Mouse (Mus musculus): ENCODE measurements at regions not wholly inside any gene's neighbourhood (a gene's known extent, or its start where the extent isn't known, plus 50 kb on each side); places are given as distances from the start of the nearest gene placed in this dataset.

- Histone ChIP-seq H3K9ac (ENCODE audit: insufficient read depth, low read depth, low read length, poor library complexity, severe bottlenecking) (no peak overlapping the region), H3K36me3 (ENCODE audit: control insufficient read depth, insufficient read depth, low read length, poor library complexity, severe bottlenecking) (no peaks in the 10 kb centered on the region), H3K9me3 (ENCODE audit: control insufficient read depth, insufficient read depth, low read depth, low read length) (no peaks in the 10 kb centered on the region), H3K4me3 (ENCODE audit: insufficient read depth in 1 of 2, low read depth in 1 of 2, low read length in 2 of 2, poor library complexity in 1 of 2, severe bottlenecking in 1 of 2) (no peak overlapping the region), H3K27ac (ENCODE audit: insufficient read depth, low read depth, low read length, poor library complexity, severe bottlenecking) (no peak overlapping the region), H3K4me1 (ENCODE audit: control insufficient read depth in 2 of 2, insufficient read depth in 2 of 2, low read length in 2 of 2, poor library complexity in 1 of 2) (peaks cover 0 to 9% of the 10 kb centered on the region in 2 experiments; a peak in 1 of 4 replicates)
- DNase-seq (ENCODE audit: low read depth, low spot score): no peak
- in situ Hi-C loops (cut with MboI; ENCODE audit: low sequenced_read_pairs in 2 of 2, unreplicated experiment in 2 of 2): no loop called here
- TF ChIP-seq HCFC1 (IDR thresholded peaks at IDR 0.05; ENCODE audit: borderline replicate concordance, insufficient read depth, low read length): no peak
- TF ChIP-seq ZNF384 (IDR thresholded peaks at IDR 0.05; ENCODE audit: low read depth, low read length): no peak
- no peak for TF ChIP-seq CHD2 (IDR thresholded peaks at IDR 0.05; ENCODE audit: low read depth, low read length)
- TF ChIP-seq ZC3H11A (IDR thresholded peaks at IDR 0.05; ENCODE audit: borderline replicate concordance, low read depth, low read length): no peak
- TF ChIP-seq MAFK (IDR thresholded peaks at IDR 0.05; ENCODE audit: insufficient read depth, low read depth, low read length): no peak
These were observed 98.8 kb downstream of the Efnb2 start for GRCm38 (mm10) chr8:8562268-8562667.

DNA sequence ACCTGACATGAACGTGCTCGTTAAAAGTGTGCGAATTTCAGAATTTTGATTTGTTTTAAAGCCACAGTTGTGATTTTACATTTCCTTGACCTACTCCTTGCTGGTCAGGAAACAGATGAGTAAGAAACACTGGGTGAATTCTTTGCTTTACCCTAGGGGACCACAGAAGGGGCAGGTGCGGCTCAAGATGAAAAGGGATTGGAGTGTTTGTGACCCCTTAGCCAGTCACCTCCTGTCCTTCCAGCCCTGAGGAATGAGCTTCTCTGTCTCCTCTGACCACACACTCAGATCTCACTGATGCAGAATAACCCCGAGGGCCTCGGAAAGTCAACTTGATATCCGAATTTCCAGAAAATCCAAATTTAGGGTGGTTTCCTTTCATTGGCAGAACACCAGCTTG, 103.0 kb downstream of the Efnb2 start:
- Histone ChIP-seq H3K4me3 (ENCODE audit: insufficient read depth in 1 of 2, low read depth in 1 of 2, low read length in 2 of 2, poor library complexity in 1 of 2, severe bottlenecking in 1 of 2) (no peak overlapping the region), H3K9me3 (ENCODE audit: control insufficient read depth, insufficient read depth, low read depth, low read length) (no peaks in the 10 kb centered on the region), H3K27ac (ENCODE audit: insufficient read depth, low read depth, low read length, poor library complexity, severe bottlenecking) (no peak overlapping the region), H3K36me3 (ENCODE audit: control insufficient read depth, insufficient read depth, low read length, poor library complexity, severe bottlenecking) (no peaks in the 10 kb centered on the region), H3K4me1 (ENCODE audit: control insufficient read depth in 2 of 2, insufficient read depth in 2 of 2, low read length in 2 of 2, poor library complexity in 1 of 2) (peaks cover 0 to 9% of the 10 kb centered on the region in 2 experiments; a peak in 1 of 4 replicates), H3K9ac (ENCODE audit: insufficient read depth, low read depth, low read length, poor library complexity, severe bottlenecking) (no peak overlapping the region)
- in situ Hi-C loops (cut with MboI; ENCODE audit: low sequenced_read_pairs in 2 of 2, unreplicated experiment in 2 of 2): no loop called here
- TF ChIP-seq ZNF384 (IDR thresholded peaks at IDR 0.05; ENCODE audit: low read depth, low read length) (no peak), CHD2 (IDR thresholded peaks at IDR 0.05; ENCODE audit: low read depth, low read length) (no peak)
- no peak for DNase-seq (ENCODE audit: low read depth, low spot score)

DNA sequence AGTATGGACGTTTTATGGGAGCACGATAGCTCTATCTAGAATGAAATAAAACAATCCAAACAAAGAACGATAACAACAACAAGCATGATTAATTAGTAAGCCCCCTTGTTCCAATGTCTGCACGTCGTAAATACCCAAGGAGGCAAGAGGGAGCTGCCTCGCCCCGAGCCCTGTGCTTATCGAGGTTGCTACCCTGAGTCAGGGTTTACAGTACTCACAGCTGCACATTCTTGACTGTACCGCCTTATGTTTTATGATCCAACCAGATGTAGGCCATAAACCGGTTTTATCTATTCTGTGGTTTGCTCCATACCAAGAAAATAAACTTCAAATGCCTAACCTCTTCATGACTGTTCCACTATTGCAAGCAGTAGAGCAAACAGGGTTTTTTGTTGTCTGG, 104.9 kb downstream of the Efnb2 start:
- in situ Hi-C loops (cut with MboI; ENCODE audit: low sequenced_read_pairs in 2 of 2, unreplicated experiment in 2 of 2): no loop called here
- Histone ChIP-seq H3K4me3 (ENCODE audit: insufficient read depth in 1 of 2, low read depth in 1 of 2, low read length in 2 of 2, poor library complexity in 1 of 2, severe bottlenecking in 1 of 2) (no peak overlapping the region), H3K4me1 (ENCODE audit: control insufficient read depth in 2 of 2, insufficient read depth in 2 of 2, low read length in 2 of 2, poor library complexity in 1 of 2) (peaks cover 0 to 9% of the 10 kb centered on the region in 2 experiments; a peak in 1 of 4 replicates), H3K27ac (ENCODE audit: insufficient read depth, low read depth, low read length, poor library complexity, severe bottlenecking) (no peak overlapping the region), H3K36me3 (ENCODE audit: control insufficient read depth, insufficient read depth, low read length, poor library complexity, severe bottlenecking) (no peaks in the 10 kb centered on the region), H3K9ac (ENCODE audit: insufficient read depth, low read depth, low read length, poor library complexity, severe bottlenecking) (no peak overlapping the region), H3K9me3 (ENCODE audit: control insufficient read depth, insufficient read depth, low read depth, low read length) (no peaks in the 10 kb centered on the region)
- no peak for TF ChIP-seq MAFK (IDR thresholded peaks at IDR 0.05; ENCODE audit: insufficient read depth, low read depth, low read length)
- no peak for DNase-seq (ENCODE audit: low read depth, low spot score)

GRCm38 (mm10) chr8:8554691-8555090, 106.4 kb downstream of the Efnb2 start:
- Histone ChIP-seq H3K4me3 (ENCODE audit: insufficient read depth in 1 of 2, low read depth in 1 of 2, low read length in 2 of 2, poor library complexity in 1 of 2, severe bottlenecking in 1 of 2) (no peak overlapping the region), H3K9ac (ENCODE audit: insufficient read depth, low read depth, low read length, poor library complexity, severe bottlenecking) (no peak overlapping the region), H3K36me3 (ENCODE audit: control insufficient read depth, insufficient read depth, low read length, poor library complexity, severe bottlenecking) (no peaks in the 10 kb centered on the region), H3K27ac (ENCODE audit: insufficient read depth, low read depth, low read length, poor library complexity, severe bottlenecking) (no peak overlapping the region), H3K4me1 (ENCODE audit: control insufficient read depth in 2 of 2, insufficient read depth in 2 of 2, low read length in 2 of 2, poor library complexity in 1 of 2) (peaks cover 0 to 2% of the 10 kb centered on the region in 2 experiments; a peak in 1 of 4 replicates), H3K9me3 (ENCODE audit: control insufficient read depth, insufficient read depth, low read depth, low read length) (no peaks in the 10 kb centered on the region)
- no peak for TF ChIP-seq ZNF384 (IDR thresholded peaks at IDR 0.05; ENCODE audit: low read depth, low read length)
- no peak for TF ChIP-seq ZC3H11A (IDR thresholded peaks at IDR 0.05; ENCODE audit: borderline replicate concordance, low read depth, low read length)
- TF ChIP-seq MAFK (IDR thresholded peaks at IDR 0.05; ENCODE audit: insufficient read depth, low read depth, low read length): no peak
- TF ChIP-seq HCFC1 (IDR thresholded peaks at IDR 0.05; ENCODE audit: borderline replicate concordance, insufficient read depth, low read length): no peak
- no peak for TF ChIP-seq CHD2 (IDR thresholded peaks at IDR 0.05; ENCODE audit: low read depth, low read length)
- DNase-seq (ENCODE audit: low read depth, low spot score): no peak
- in situ Hi-C loops (cut with MboI; ENCODE audit: low sequenced_read_pairs in 2 of 2, unreplicated experiment in 2 of 2): no loop called here

DNA sequence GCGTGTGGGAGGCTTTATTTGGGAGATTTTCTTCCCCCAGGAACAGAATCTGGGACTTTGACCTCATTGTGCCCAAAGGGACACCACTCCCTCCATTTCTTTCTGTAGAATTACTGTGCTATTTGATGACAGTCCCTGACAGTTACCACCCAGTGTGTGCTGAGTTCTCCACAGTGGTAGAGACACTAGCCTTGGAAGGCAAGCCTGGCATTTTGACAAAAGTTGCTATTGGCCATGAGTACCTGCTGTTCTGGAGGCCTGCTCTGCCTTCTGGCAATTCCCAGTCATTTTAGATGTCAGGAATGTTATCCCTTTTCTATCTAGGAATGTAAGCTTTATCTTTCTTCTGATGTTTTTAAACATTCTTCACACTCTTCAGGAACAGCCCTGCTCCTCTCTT, 108.3 kb downstream of the Efnb2 start:
- in situ Hi-C loops (cut with MboI; ENCODE audit: low sequenced_read_pairs in 2 of 2, unreplicated experiment in 2 of 2): no loop called here
- Histone ChIP-seq H3K9me3 (ENCODE audit: control insufficient read depth, insufficient read depth, low read depth, low read length) (no peaks in the 10 kb centered on the region), H3K9ac (ENCODE audit: insufficient read depth, low read depth, low read length, poor library complexity, severe bottlenecking) (no peak overlapping the region)

More for the DNA sequence above, 108.3 kb downstream of the Efnb2 start:
- H3K4me3 ChIP-seq (ENCODE audit: insufficient read depth in 1 of 2, low read depth in 1 of 2, low read length in 2 of 2, poor library complexity in 1 of 2, severe bottlenecking in 1 of 2): no peak overlapping the region
- H3K27ac ChIP-seq (ENCODE audit: insufficient read depth, low read depth, low read length, poor library complexity, severe bottlenecking): no peak overlapping the region
- no peaks in the 10 kb centered on the region for H3K4me1 ChIP-seq (ENCODE audit: control insufficient read depth in 2 of 2, insufficient read depth in 2 of 2, low read length in 2 of 2, poor library complexity in 1 of 2)
- no peak for TF ChIP-seq ZC3H11A (IDR thresholded peaks at IDR 0.05; ENCODE audit: borderline replicate concordance, low read depth, low read length)
- TF ChIP-seq MAFK (IDR thresholded peaks at IDR 0.05; ENCODE audit: insufficient read depth, low read depth, low read length): no peak
- no peak for TF ChIP-seq ZNF384 (IDR thresholded peaks at IDR 0.05; ENCODE audit: low read depth, low read length)
- TF ChIP-seq CHD2 (IDR thresholded peaks at IDR 0.05; ENCODE audit: low read depth, low read length): no peak
- no peak for TF ChIP-seq HCFC1 (IDR thresholded peaks at IDR 0.05; ENCODE audit: borderline replicate concordance, insufficient read depth, low read length)
- DNase-seq (ENCODE audit: low read depth, low spot score): no peak
- H3K36me3 ChIP-seq (ENCODE audit: control insufficient read depth, insufficient read depth, low read length, poor library complexity, severe bottlenecking): no peaks in the 10 kb centered on the region

Measured in ES-E14 (cell line).